Mouse (Mus musculus): ENCODE results near the gene Nfia. TPM values are rescaled to one million over a fixed set of nuclear protein-coding genes. Genes with fewer than 3 reads are reported as not detected.
A peak's percentile ranks its signal among the peaks of the same experiment; 100 is the strongest.

The Nfia gene
- polyA plus RNA-seq, 1 experiment from 2014 or later = 26.6 TPM

- Histone ChIP-seq H3K4me1 (ENCODE audit: control insufficient read depth, insufficient read depth, low read length) (peaks cover 4% of the 10 kb centered on the region; the same call in 1 of the 2 replicates), H3K27ac (ENCODE audit: low read length) (no peak overlapping the region), H3K27me3 (ENCODE audit: control insufficient read depth, insufficient read depth, low read depth, low read length) (no peaks in the 10 kb centered on the region; the same call in 1 of the 2 replicates), H3K4me3 (ENCODE audit: low read depth, low read length) (no peak overlapping the region), H3K36me3 (ENCODE audit: control insufficient read depth, insufficient read depth, low read length) (no peaks in the 10 kb centered on the region), H3K9ac (ENCODE audit: low read depth, low read length) (no peak overlapping the region), H3K4me2 (ENCODE audit: low read length) (no peak overlapping the region), H3K9me3 (replicated peaks; ENCODE audit: control insufficient read depth, low read length, poor library complexity, severe bottlenecking) (no peaks in the 10 kb centered on the region)
- no peak for ATAC-seq
- 93% methylated on average over 16 of the region's 16 CpGs for WGBS
These were observed 58.5 kb downstream of the Nfia start for GRCm38 (mm10) chr4:97830935-97831608.

DNA sequence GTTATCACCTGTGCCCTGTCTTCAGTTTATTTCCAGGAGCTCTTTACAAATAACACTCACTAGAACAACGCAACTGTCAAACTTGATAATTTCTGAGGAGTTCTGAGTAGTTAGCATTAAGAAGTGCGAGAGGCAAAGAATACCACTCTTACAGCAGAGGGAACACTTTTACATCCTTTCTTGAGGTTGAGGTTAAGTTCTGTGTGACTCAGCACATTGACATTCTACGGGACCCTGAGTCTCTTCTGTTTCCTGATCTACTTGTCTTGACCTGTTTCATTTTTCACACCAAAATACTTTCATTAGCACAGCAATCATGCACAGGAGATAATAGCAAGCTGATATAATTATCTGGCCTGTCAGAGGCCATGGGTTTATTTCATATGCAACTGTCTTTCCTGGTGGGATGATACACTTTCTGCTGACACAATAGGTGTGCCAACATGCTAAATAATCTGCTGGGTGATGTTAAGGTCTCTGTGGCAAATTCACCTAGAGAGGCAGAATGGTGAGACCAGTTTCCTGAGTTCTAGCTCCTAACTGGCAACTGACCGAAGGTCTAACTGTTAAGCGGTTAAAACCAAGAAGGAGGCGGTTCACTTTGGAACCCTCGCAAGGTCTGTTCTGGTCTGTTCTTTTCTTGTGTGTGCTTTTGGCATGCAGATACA, 59.2 kb downstream of the Nfia start:
- H3K27me3 ChIP-seq (ENCODE audit: control insufficient read depth, insufficient read depth, low read depth, low read length) = no peaks in the 10 kb centered on the region; the same call in 1 of the 2 replicates
- no peak for ATAC-seq
- H3K9me3 ChIP-seq (replicated peaks; ENCODE audit: control insufficient read depth, low read length, poor library complexity, severe bottlenecking) = no peaks in the 10 kb centered on the region
- WGBS = 92% methylated on average over 7 of the region's 7 CpGs
- no peak overlapping the region for H3K4me3 ChIP-seq (ENCODE audit: low read depth, low read length)
- no peak overlapping the region for H3K4me2 ChIP-seq (ENCODE audit: low read length)
- H3K9ac ChIP-seq (ENCODE audit: low read depth, low read length) = no peak overlapping the region
- H3K27ac ChIP-seq (ENCODE audit: low read length) = no peak overlapping the region
- no peaks in the 10 kb centered on the region for H3K36me3 ChIP-seq (ENCODE audit: control insufficient read depth, insufficient read depth, low read length)
- H3K4me1 ChIP-seq (ENCODE audit: control insufficient read depth, insufficient read depth, low read length) = peaks cover 6% of the 10 kb centered on the region; the same call in 1 of the 2 replicates

DNA sequence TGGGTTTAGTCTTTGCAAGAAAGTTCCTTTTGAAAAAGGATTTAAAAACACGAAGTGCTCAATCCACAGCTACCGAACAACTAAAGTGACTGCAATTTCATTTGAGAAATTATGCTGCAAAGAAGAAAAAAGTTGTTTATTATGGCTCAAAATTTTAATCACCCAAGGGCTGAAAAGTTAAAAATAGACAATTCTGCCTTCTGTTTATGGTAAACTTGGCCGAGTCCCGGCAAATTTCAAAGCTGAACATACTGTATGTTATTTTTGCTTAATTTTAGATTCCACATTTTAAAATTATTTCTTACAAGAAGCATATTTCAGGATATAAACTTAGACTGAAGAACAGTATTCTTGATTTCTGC, 59.7 kb downstream of the Nfia start:
- Histone ChIP-seq H3K4me1 (ENCODE audit: control insufficient read depth, insufficient read depth, low read length) (peaks cover 4% of the 10 kb centered on the region; the same call in 1 of the 2 replicates), H3K36me3 (ENCODE audit: control insufficient read depth, insufficient read depth, low read length) (no peaks in the 10 kb centered on the region), H3K9ac (ENCODE audit: low read depth, low read length) (no peak overlapping the region), H3K4me2 (ENCODE audit: low read length) (no peak overlapping the region), H3K27ac (ENCODE audit: low read length) (no peak overlapping the region), H3K27me3 (ENCODE audit: control insufficient read depth, insufficient read depth, low read depth, low read length) (no peaks in the 10 kb centered on the region; the same call in 1 of the 2 replicates), H3K4me3 (ENCODE audit: low read depth, low read length) (no peak overlapping the region), H3K9me3 (replicated peaks; ENCODE audit: control insufficient read depth, low read length, poor library complexity, severe bottlenecking) (no peaks in the 10 kb centered on the region)
- 90% methylated on average over 4 of the region's 4 CpGs for WGBS
- ATAC-seq = no peak

- no peak for ATAC-seq
- WGBS = 29% methylated on average over 13 of the region's 13 CpGs
- H3K27ac ChIP-seq (ENCODE audit: low read length) = no peak overlapping the region
- H3K27me3 ChIP-seq (ENCODE audit: control insufficient read depth, insufficient read depth, low read depth, low read length) = peaks cover 2% of the 10 kb centered on the region; the same call in 1 of the 2 replicates
- no peak overlapping the region for H3K9ac ChIP-seq (ENCODE audit: low read depth, low read length)
- peaks cover 9% of the 10 kb centered on the region for H3K4me1 ChIP-seq (ENCODE audit: control insufficient read depth, insufficient read depth, low read length)
- H3K36me3 ChIP-seq (ENCODE audit: control insufficient read depth, insufficient read depth, low read length) = no peaks in the 10 kb centered on the region
- no peaks in the 10 kb centered on the region for H3K9me3 ChIP-seq (replicated peaks; ENCODE audit: control insufficient read depth, low read length, poor library complexity, severe bottlenecking)
- no peak overlapping the region for H3K4me2 ChIP-seq (ENCODE audit: low read length)
- no peak overlapping the region for H3K4me3 ChIP-seq (ENCODE audit: low read depth, low read length)
These were observed 64.3 kb downstream of the Nfia start for GRCm38 (mm10) chr4:97836812-97837211.

GRCm38 (mm10) chr4:97837724-97838123, 65.2 kb downstream of the Nfia start:
- Histone ChIP-seq H3K27ac (ENCODE audit: low read length) (no peak overlapping the region), H3K4me1 (ENCODE audit: control insufficient read depth, insufficient read depth, low read length) (peaks cover 9% of the 10 kb centered on the region), H3K4me3 (ENCODE audit: low read depth, low read length) (no peak overlapping the region), H3K9ac (ENCODE audit: low read depth, low read length) (no peak overlapping the region), H3K4me2 (ENCODE audit: low read length) (no peak overlapping the region), H3K27me3 (ENCODE audit: control insufficient read depth, insufficient read depth, low read depth, low read length) (peaks cover 2% of the 10 kb centered on the region; the same call in 1 of the 2 replicates), H3K36me3 (ENCODE audit: control insufficient read depth, insufficient read depth, low read length) (no peaks in the 10 kb centered on the region), H3K9me3 (replicated peaks; ENCODE audit: control insufficient read depth, low read length, poor library complexity, severe bottlenecking) (no peaks in the 10 kb centered on the region)
- no peak for ATAC-seq
- 91% methylated on average over 3 of the region's 3 CpGs for WGBS

DNA sequence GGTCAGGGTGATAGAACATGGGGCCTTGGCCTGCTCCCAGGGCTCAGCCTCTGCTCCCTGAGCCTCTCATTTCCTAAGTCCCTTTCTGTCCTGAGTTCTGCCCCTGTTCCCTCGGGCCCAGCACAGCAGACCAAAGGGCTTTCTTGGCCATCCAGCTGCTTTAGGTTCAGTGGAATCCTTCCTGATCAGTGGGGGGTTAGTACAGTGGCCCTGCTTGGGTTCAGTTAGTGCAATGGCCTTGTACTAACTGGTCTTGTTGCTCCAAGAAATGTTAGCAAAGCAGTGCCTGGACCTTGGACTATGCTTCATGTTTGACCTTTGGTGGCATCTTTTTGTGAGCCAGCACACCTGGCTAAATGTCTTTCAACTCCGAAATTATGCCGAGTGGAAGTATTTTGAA, 66.1 kb downstream of the Nfia start:
- peaks cover 10% of the 10 kb centered on the region for H3K4me1 ChIP-seq (ENCODE audit: control insufficient read depth, insufficient read depth, low read length)
- WGBS = 68% methylated on average over 3 of the region's 3 CpGs
- ATAC-seq = no peak
- no peak overlapping the region for H3K4me2 ChIP-seq (ENCODE audit: low read length)
- no peak overlapping the region for H3K9ac ChIP-seq (ENCODE audit: low read depth, low read length)
- no peaks in the 10 kb centered on the region for H3K36me3 ChIP-seq (ENCODE audit: control insufficient read depth, insufficient read depth, low read length)
- no peaks in the 10 kb centered on the region for H3K9me3 ChIP-seq (replicated peaks; ENCODE audit: control insufficient read depth, low read length, poor library complexity, severe bottlenecking)
- no peak overlapping the region for H3K27ac ChIP-seq (ENCODE audit: low read length)
- H3K4me3 ChIP-seq (ENCODE audit: low read depth, low read length) = no peak overlapping the region
- H3K27me3 ChIP-seq (ENCODE audit: control insufficient read depth, insufficient read depth, low read depth, low read length) = peaks cover 2% of the 10 kb centered on the region; the same call in 1 of the 2 replicates

DNA sequence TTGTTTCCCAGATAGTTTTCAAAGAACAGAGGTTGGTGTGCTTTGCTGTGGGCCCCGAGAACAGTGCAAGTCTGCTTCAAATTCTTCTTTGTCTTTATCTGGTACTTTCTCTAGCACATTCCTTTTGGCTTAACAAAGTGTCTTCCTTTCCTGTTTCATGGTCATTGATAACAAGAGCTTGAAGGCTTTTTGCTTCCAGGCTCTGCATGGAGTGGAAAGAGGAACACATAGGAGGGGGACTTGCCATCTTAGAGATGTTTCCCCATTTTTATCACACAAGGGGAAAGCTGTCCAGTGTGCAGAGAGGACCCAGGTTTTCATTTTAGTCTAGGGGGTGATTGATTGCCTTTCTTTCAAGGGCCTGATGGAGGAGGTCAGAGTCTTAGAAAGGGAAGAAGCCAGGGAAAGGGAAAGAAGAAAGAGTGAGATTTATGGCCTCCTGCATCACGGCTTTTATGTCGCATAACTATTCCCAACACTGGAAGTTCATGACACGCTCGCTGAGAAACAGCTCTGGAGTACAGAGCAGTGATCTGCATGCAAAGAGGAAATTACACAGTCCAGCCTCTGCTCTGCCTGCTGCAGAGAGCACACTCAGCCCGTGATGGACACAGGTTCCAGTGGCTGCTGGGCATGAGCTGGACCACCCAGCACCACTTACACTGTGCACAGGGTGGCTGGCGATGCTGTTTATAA, 67.0 kb downstream of the Nfia start:
- H3K4me1 ChIP-seq (ENCODE audit: control insufficient read depth, insufficient read depth, low read length) = peaks cover 19% of the 10 kb centered on the region
- WGBS = 31% methylated on average over 7 of the region's 7 CpGs
- peak; percentile 66; the same call in 1 of the 2 replicates for ATAC-seq
- H3K36me3 ChIP-seq (ENCODE audit: control insufficient read depth, insufficient read depth, low read length) = no peaks in the 10 kb centered on the region
- no peak overlapping the region for H3K4me2 ChIP-seq (ENCODE audit: low read length)
- no peaks in the 10 kb centered on the region for H3K9me3 ChIP-seq (replicated peaks; ENCODE audit: control insufficient read depth, low read length, poor library complexity, severe bottlenecking)
- H3K27ac ChIP-seq (ENCODE audit: low read length) = no peak overlapping the region
- no peak overlapping the region for H3K4me3 ChIP-seq (ENCODE audit: low read depth, low read length)
- H3K27me3 ChIP-seq (ENCODE audit: control insufficient read depth, insufficient read depth, low read depth, low read length) = peaks cover 2% of the 10 kb centered on the region; the same call in 1 of the 2 replicates
- H3K9ac ChIP-seq (ENCODE audit: low read depth, low read length) = no peak overlapping the region

GRCm38 (mm10) chr4:97840227-97841062, 67.9 kb downstream of the Nfia start:
- Histone ChIP-seq H3K9ac (ENCODE audit: low read depth, low read length) (no peak overlapping the region), H3K9me3 (replicated peaks; ENCODE audit: control insufficient read depth, low read length, poor library complexity, severe bottlenecking) (no peaks in the 10 kb centered on the region), H3K4me2 (ENCODE audit: low read length) (no peak overlapping the region), H3K27me3 (ENCODE audit: control insufficient read depth, insufficient read depth, low read depth, low read length) (peaks cover 2% of the 10 kb centered on the region; the same call in 1 of the 2 replicates), H3K4me3 (ENCODE audit: low read depth, low read length) (no peak overlapping the region), H3K4me1 (ENCODE audit: control insufficient read depth, insufficient read depth, low read length) (peaks cover 24% of the 10 kb centered on the region), H3K27ac (ENCODE audit: low read length) (no peak overlapping the region), H3K36me3 (ENCODE audit: control insufficient read depth, insufficient read depth, low read length) (no peaks in the 10 kb centered on the region)
- no peak for ATAC-seq
- 24% methylated on average over 8 of the region's 8 CpGs for WGBS

Data from midbrain, embryonic 16.5 days (tissue).